Mouse (Mus musculus): ENCODE results near the gene 4921517D22Rik.

GRCm38 (mm10) chr13:59689313-59689712 lies 4.6 kb downstream of the 4921517D22Rik start:
- TF ChIP-seq POLR2A (IDR thresholded peaks at IDR 0.05; ENCODE audit: insufficient read length, low read depth) (no peak), USF1 (IDR thresholded peaks at IDR 0.05; ENCODE audit: low read depth) (no peak)

Data from myocyte (in vitro differentiated cells).